Mouse (Mus musculus) heart, adult 2 months (tissue): ENCODE measurements around the gene Pgpep1.

Experiments used
- CTCF ChIP-seq: fragments of 200-600 bp; IDR thresholded peaks from 2 replicates; pipeline ENCODE4 v1.8.1; 2022; ENCODE audit warnings: antibody characterized with exemption, mild to moderate bottlenecking, moderate library complexity
- EP300 ChIP-seq: fragments of 200-500 bp; IDR thresholded peaks from 2 replicates; pipeline ENCODE4 v1.6.1; 2011; ENCODE audit warnings: low read depth, low read length, control low read depth; ENCODE audit not compliant: insufficient read depth
- POLR2A ChIP-seq: fragments of 200-500 bp; IDR thresholded peaks from 2 replicates; pipeline ENCODE4 v1.6.1; 2011; ENCODE audit warnings: mild to moderate bottlenecking, low read depth, low read length, control low read depth; ENCODE audit not compliant: insufficient read depth

DNA sequence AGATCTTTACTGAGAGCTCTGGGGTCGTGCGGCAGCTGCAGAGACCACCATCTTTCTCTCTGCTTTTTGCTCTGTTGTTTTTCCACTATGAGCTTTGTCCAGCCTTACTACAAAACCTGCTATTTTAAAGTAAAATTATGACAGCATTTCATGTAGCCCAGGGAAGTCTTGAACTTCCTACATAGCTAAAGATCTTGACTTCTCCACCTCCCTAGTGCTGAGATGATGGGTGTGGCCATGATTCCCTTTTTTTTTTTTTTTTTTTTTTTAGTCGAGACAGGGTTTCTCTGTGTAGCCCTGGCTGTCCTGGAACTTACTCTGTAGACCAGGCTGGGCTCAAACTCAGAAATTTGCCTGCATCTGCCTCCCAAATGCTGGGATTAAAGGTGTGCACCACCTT lies 4.4 kb upstream of the Pgpep1 start:
- no peak for TF ChIP-seq CTCF
- TF ChIP-seq POLR2A = no peak
- TF ChIP-seq EP300 = no peak
